Mouse (Mus musculus) erythroblast, embryonic 14.5 days (primary cell): ENCODE results near the gene Plppr2.

ENCODE experiments used
- GATA1 ChIP-seq: IDR thresholded peaks from 2 replicates; pipeline ENCODE4 v1.6.1; 2012; ENCODE audit warnings: low read length, inconsistent platforms, mixed read lengths
- TAL1 ChIP-seq: IDR thresholded peaks from 3 replicates; pipeline ENCODE4 v1.6.1; 2012; ENCODE audit warnings: low read length, inconsistent platforms, mixed read lengths

- TF ChIP-seq TAL1 (no peak), GATA1 (no peak)
These were observed 32.0 kb downstream of the Plppr2 start for GRCm38 (mm10) chr9:21968883-21969282.
